In the genomic region with DNA sequence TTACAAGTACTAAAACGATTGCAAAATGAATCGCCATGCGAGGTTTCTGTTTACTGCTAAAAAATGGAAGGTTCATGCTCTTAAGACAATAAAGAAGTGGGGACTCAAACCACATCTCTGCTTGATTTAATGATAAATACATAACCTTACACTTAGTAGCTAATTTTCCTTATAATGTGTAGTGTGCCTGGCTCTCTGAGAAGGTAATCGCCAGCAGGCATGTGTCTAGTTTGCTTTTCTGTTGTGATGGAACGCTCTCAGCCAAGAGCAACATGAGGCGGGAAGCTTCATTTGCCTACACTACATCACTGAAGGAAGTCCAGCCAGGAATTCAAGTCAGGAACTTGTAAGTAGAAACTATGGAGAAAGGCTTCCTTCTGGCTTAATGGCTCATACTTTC, we compare ENCODE assay signal across 27 mouse cellular contexts.
"Had no signal": no experiment of that assay in that cellular context is flagged by ENCODE, and none has a peak within 500 bp of the region (broad histone marks: within the 10 kb centered on the region; RNA-seq: fewer than 3 reads in every experiment).

No protein-coding gene starts in this region.

- ATAC-seq: hindbrain, embryonic 16.5 days; inflammation-experienced regulatory T-cells, adult 6 months; intestine, embryonic 15.5 days; intestine, postnatal 0 days had no signal

- H3K9ac ChIP-seq: heart, embryonic 12.5 days; hindbrain, embryonic 12.5 days; hindbrain, embryonic 14.5 days; intestine, embryonic 15.5 days; kidney, embryonic 15.5 days; limb, embryonic 12.5 days; liver, embryonic 13.5 days; liver, embryonic 15.5 days had no signal

- H3K36me3 ChIP-seq: heart, embryonic 12.5 days; hindbrain, embryonic 10.5 days; hindbrain, embryonic 12.5 days; intestine, embryonic 15.5 days; kidney, embryonic 15.5 days; limb, embryonic 10.5 days; limb, embryonic 12.5 days; liver, embryonic 13.5 days; liver, embryonic 15.5 days had no signal

- H3K27me3 ChIP-seq: heart, embryonic 12.5 days; hindbrain, embryonic 12.5 days; intestine, embryonic 15.5 days; kidney, embryonic 15.5 days; limb, embryonic 12.5 days; liver, embryonic 13.5 days; liver, embryonic 15.5 days had no signal

- H3K9me3 ChIP-seq: heart, embryonic 12.5 days; hindbrain, embryonic 10.5 days; hindbrain, embryonic 12.5 days; intestine, embryonic 15.5 days; kidney, embryonic 15.5 days; limb, embryonic 10.5 days; limb, embryonic 12.5 days; liver, embryonic 13.5 days had no signal

- H3K27ac ChIP-seq: gastrocnemius, adult 2 months; heart, adult 2 months; hindbrain, embryonic 10.5 days; hindbrain, embryonic 12.5 days; hindbrain, embryonic 14.5 days; intestine, embryonic 15.5 days; kidney, embryonic 15.5 days; layer of hippocampus, adult 2 months; left cerebral cortex, adult 2 months; limb, embryonic 10.5 days; limb, embryonic 12.5 days; liver, embryonic 13.5 days; liver, embryonic 15.5 days had no signal

- H3K4me3 ChIP-seq: gastrocnemius, adult 2 months; heart, adult 2 months; heart, embryonic 12.5 days; hindbrain, embryonic 10.5 days; hindbrain, embryonic 12.5 days; intestine, embryonic 15.5 days; kidney, embryonic 15.5 days; layer of hippocampus, adult 2 months; left cerebral cortex, adult 2 months; limb, embryonic 10.5 days; limb, embryonic 12.5 days; liver, embryonic 13.5 days; liver, embryonic 15.5 days had no signal

- DNase-seq: gastrocnemius, adult 2 months; gastrocnemius, postnatal 10 days; gastrocnemius, postnatal 25 days; heart, adult 2 months; heart, postnatal 10 days; heart, postnatal 4 days; kidney, adult 18-20 months; kidney, adult 9 months; kidney, postnatal 25 days; kidney, postnatal 4 days; liver; liver, embryonic 13.5 days had no signal

- H3K4me2 ChIP-seq: heart, embryonic 12.5 days; hindbrain, embryonic 12.5 days; hindbrain, embryonic 14.5 days; intestine, embryonic 15.5 days; kidney, embryonic 15.5 days; limb, embryonic 12.5 days; liver, embryonic 11.5 days; liver, embryonic 13.5 days; liver, embryonic 15.5 days had no signal

- H3K4me1 ChIP-seq: heart, embryonic 12.5 days; hindbrain, embryonic 10.5 days; hindbrain, embryonic 12.5 days; liver, embryonic 13.5 days; liver, embryonic 15.5 days had no signal
